In genomic region chr3:97894695-97895094, GRCm38 (mm10) we compare ENCODE assay signal across 9 mouse cellular contexts. TPM values are rescaled to one million over a fixed set of nuclear protein-coding genes. Genes with fewer than 3 reads are reported as not detected.
DNase-seq lines count a peak whose midpoint lies in the region; ATAC-seq lines count a peak whose summit lies in the region.
"Had no signal": no experiment of that assay in that cellular context is flagged by ENCODE, and none has a peak within 500 bp of the region (broad histone marks: within the 10 kb centered on the region; RNA-seq: fewer than 3 reads in every experiment).

No protein-coding gene starts in this region.

- DNase-seq in adrenal gland, adult (ENCODE audit: inconsistent age in 2 of 2, low spot score in 1 of 2): peak; percentile 17 to 70
- no peak for DNase-seq in adrenal gland, adult 8-10 months
- peak; percentile 30 for DNase-seq in layer of hippocampus, adult 11-12 months (ENCODE audit: low spot score)
- DNase-seq in layer of hippocampus, adult 18-20 months (ENCODE audit: low spot score in 2 of 2): no peak
- peak; percentile 73 for DNase-seq in R1 (ENCODE audit: low read depth, low spot score)
- DNase-seq in limb, embryonic 11.5 days (ENCODE audit: low spot score): peak; percentile 66
- peak; percentile 55 for DNase-seq in splenic B cell, adult 2 months (ENCODE audit: low read depth, low spot score)
- DNase-seq in frontal cortex, postnatal 10 days (ENCODE audit: low spot score in 2 of 2): no peak

- H3K4me3 ChIP-seq in limb, embryonic 11.5 days (ENCODE audit: low read depth, low read length): no peak overlapping the region
- H3K4me3 ChIP-seq: myocyte had no signal

- WGBS in limb, embryonic 11.5 days: 52% methylated on average over 6 of the region's 6 CpGs

- no peaks in the 10 kb centered on the region for H3K36me3 ChIP-seq in limb, embryonic 11.5 days (ENCODE audit: control insufficient read depth, insufficient read depth, low read length)
- no peaks in the 10 kb centered on the region for H3K36me3 ChIP-seq in splenic B cell, adult 2 months (ENCODE audit: control insufficient read depth, insufficient read depth, low read length, poor library complexity, severe bottlenecking)

- no peak overlapping the region for H3K9ac ChIP-seq in limb, embryonic 11.5 days (ENCODE audit: low read length)

- H3K4me1 ChIP-seq in limb, embryonic 11.5 days (ENCODE audit: control insufficient read depth, insufficient read depth, low read length): 0 out of 2 replicates have a peak, but pooled peaks cover 2% of the 10 kb centered on the region

- no peak overlapping the region for H3K27ac ChIP-seq in limb, embryonic 11.5 days (replicated peaks; ENCODE audit: low read depth, low read length)

- no peak overlapping the region for H3K4me2 ChIP-seq in limb, embryonic 11.5 days (ENCODE audit: low read depth, severe bottlenecking)

- H3K27me3 ChIP-seq in limb, embryonic 11.5 days (ENCODE audit: control insufficient read depth, insufficient read depth, low read length): peaks cover 4% of the 10 kb centered on the region; the same call in 1 of the 2 replicates
- no peaks in the 10 kb centered on the region for H3K27me3 ChIP-seq in splenic B cell, adult 2 months (ENCODE audit: control insufficient read depth, insufficient read depth, low read length, poor library complexity, severe bottlenecking)

- ATAC-seq in limb, embryonic 11.5 days (ENCODE audit: insufficient number of reproducible peaks, low FRiP score, low TSS enrichment, low read depth): no peak

- H3K9me3 ChIP-seq in limb, embryonic 11.5 days (ENCODE audit: control insufficient read depth, low read length): no peaks in the 10 kb centered on the region

RNA-seq across cellular contexts. Expression of gene Pde4dip, which starts 6.2 kb away (rescaled TPM):
- total RNA-seq in adrenal gland, adult 8-10 months (2022): 10 to 100 TPM; 24.3 to 30.4 (median 27.8) TPM
- 100 to 1,000 TPM; 228 to 229 TPM for total RNA-seq in layer of hippocampus, adult 18-20 months (2021)
- polyA plus RNA-seq in limb, embryonic 11.5 days (2014; fragmentation: Nextera tagmentation; extraction: Ambion mirVana): 23.3 and 29.2 TPM in 2 replicates

RNA-seq across cellular contexts. Expression of gene Sec22b, which starts 6.3 kb away (rescaled TPM):
- 100 to 1,000 TPM; 102 to 214 (median 143) TPM for total RNA-seq in adrenal gland, adult 8-10 months (2022)
- total RNA-seq in layer of hippocampus, adult 18-20 months (2021): 10 to 100 TPM; 77.2 to 80.5 TPM
- 153 TPM in 2 replicates for polyA plus RNA-seq in limb, embryonic 11.5 days (2014; fragmentation: Nextera tagmentation; extraction: Ambion mirVana)

Comparison
In these comparisons a context has a peak if more than half of its experiments do, and no peak if none do; other contexts are left out.
1. DNase-seq: peak in adrenal gland, adult (2 of 2), layer of hippocampus, adult 11-12 months (single experiment), R1 (single experiment), limb, embryonic 11.5 days (single experiment) and splenic B cell, adult 2 months (single experiment); none in adrenal gland, adult 8-10 months (single experiment), layer of hippocampus, adult 18-20 months (0 of 2) and frontal cortex, postnatal 10 days (0 of 2).
2. RNA of gene Pde4dip, which starts 6.2 kb away (total RNA-seq): 228 to 229 TPM in layer of hippocampus, adult 18-20 months; 24.3 to 30.4 TPM in adrenal gland, adult 8-10 months; every median in the first group is over 4 times any median in the second.